Mouse (Mus musculus) heart, adult 18-20 months (tissue): ENCODE measurements at regions not wholly inside any gene's neighbourhood (a gene's known extent, or its start where the extent isn't known, plus 50 kb on each side); places are given as distances from the start of the nearest gene placed in this dataset.
A peak's percentile ranks its signal among the peaks of the same experiment; 100 is the strongest.

ENCODE experiments used
- DNase-seq, 2 experiments: peaks; one replicate each; pipeline ENCODE4 v3.0.0; 2021 to 2022; ENCODE audit warnings: mixed read lengths in 1 of 2

- no peak for DNase-seq
These were observed 56.2 kb downstream of the Rpl36a-ps1 start for GRCm38 (mm10) chr14:98937933-98938332.

GRCm38 (mm10) chr14:98937373-98937772 is 56.7 kb downstream of the Rpl36a-ps1 start:
- no peak for DNase-seq

GRCm38 (mm10) chr14:98933371-98933916 is 60.7 kb downstream of the Rpl36a-ps1 start:
- no peak for DNase-seq

GRCm38 (mm10) chr14:98929276-98929675 is 64.8 kb downstream of the Rpl36a-ps1 start:
- peak; percentile 35 to 55 for DNase-seq

- DNase-seq, result no peak
These were observed 85.9 kb downstream of the Rpl36a-ps1 start for GRCm38 (mm10) chr14:98908234-98908633.

GRCm38 (mm10) chr14:98898876-98899275 is 95.2 kb downstream of the Rpl36a-ps1 start:
- no peak for DNase-seq

GRCm38 (mm10) chr14:98897390-98897789 is 96.7 kb downstream of the Rpl36a-ps1 start:
- no peak for DNase-seq

GRCm38 (mm10) chr14:98895933-98896332 is 98.2 kb downstream of the Rpl36a-ps1 start:
- DNase-seq, result no peak

GRCm38 (mm10) chr14:98892670-98893069 is 101.4 kb downstream of the Rpl36a-ps1 start:
- no peak for DNase-seq

GRCm38 (mm10) chr14:98891252-98891947 is 102.7 kb downstream of the Rpl36a-ps1 start:
- DNase-seq, result no peak

- DNase-seq, result no peak
These were observed 106.5 kb downstream of the Rpl36a-ps1 start for GRCm38 (mm10) chr14:98887588-98887987.

- DNase-seq, result no peak
These were observed 107.1 kb downstream of the Rpl36a-ps1 start for GRCm38 (mm10) chr14:98886982-98887381.

GRCm38 (mm10) chr14:98882586-98882985 is 111.5 kb downstream of the Rpl36a-ps1 start:
- no peak for DNase-seq

GRCm38 (mm10) chr14:98877956-98878355 is 116.2 kb downstream of the Rpl36a-ps1 start:
- peak; percentile 25 to 26 for DNase-seq

GRCm38 (mm10) chr14:98873446-98873845 is 120.7 kb downstream of the Rpl36a-ps1 start:
- no peak for DNase-seq

- no peak for DNase-seq
These were observed 124.2 kb downstream of the Rpl36a-ps1 start for GRCm38 (mm10) chr14:98869888-98870287.

GRCm38 (mm10) chr14:98866880-98867279 is 127.2 kb downstream of the Rpl36a-ps1 start:
- no peak for DNase-seq

GRCm38 (mm10) chr14:98864001-98864400 is 130.1 kb downstream of the Rpl36a-ps1 start:
- DNase-seq, result no peak

GRCm38 (mm10) chr14:98863598-98863997 is 130.5 kb downstream of the Rpl36a-ps1 start:
- no peak for DNase-seq

GRCm38 (mm10) chr14:98862095-98862735 is 131.9 kb downstream of the Rpl36a-ps1 start:
- DNase-seq, result no peak

- no peak for DNase-seq
These were observed 135.3 kb downstream of the Rpl36a-ps1 start for GRCm38 (mm10) chr14:98858801-98859200.

- no peak for DNase-seq
These were observed 145.6 kb downstream of the Rpl36a-ps1 start for GRCm38 (mm10) chr14:98848500-98848899.

GRCm38 (mm10) chr14:98844221-98844620 is 149.9 kb downstream of the Rpl36a-ps1 start:
- DNase-seq, result no peak

- DNase-seq, result no peak
These were observed 159.8 kb downstream of the Rpl36a-ps1 start for GRCm38 (mm10) chr14:98834316-98834715.
